Mouse (Mus musculus) MEL (cell line): ENCODE results near the gene Gadd45g. TPM values are rescaled to one million over a fixed set of nuclear protein-coding genes. Genes with fewer than 3 reads are reported as not detected.
A peak's percentile ranks its signal among the peaks of the same experiment; 100 is the strongest.

Source experiments
- DNase-seq: peaks from one replicate; pipeline ENCODE4 v3.0.0; 2011; ENCODE audit warnings: low read depth, low spot score
- H3K27ac ChIP-seq: 2 replicates; pipeline ENCODE4 v1.5.1; 2012; ENCODE audit warnings: low read depth, mild to moderate bottlenecking, control low read depth, low read length, moderate library complexity; ENCODE audit not compliant: control insufficient read depth
- H3K27me3 ChIP-seq, 2 experiments: fragments of 150-350 bp in 1 of 2; sonication (generic) in 1 of 2; 2 replicates each; pipeline ENCODE4 v1.6.1; 2012; ENCODE audit warnings: low read length in 2 of 2, mild to moderate bottlenecking in 2 of 2, improper control_type of control experiment in 1 of 2, moderate library complexity in 1 of 2; ENCODE audit not compliant: insufficient read depth in 2 of 2, control insufficient read depth in 1 of 2
- H3K36me3 ChIP-seq, 2 experiments: 2 replicates each; pipeline ENCODE4 v1.6.1; 2012 to 2014; ENCODE audit warnings: low read length in 2 of 2, improper control_type of control experiment in 1 of 2, inconsistent platforms in 1 of 2, mild to moderate bottlenecking in 1 of 2; ENCODE audit not compliant: insufficient read depth in 2 of 2, control insufficient read depth in 1 of 2
- H3K4me1 ChIP-seq, 2 experiments: fragments of 150-350 bp in 1 of 2; sonication (generic) in 1 of 2; 2 replicates each; pipeline ENCODE4 v1.6.1; 2012; ENCODE audit warnings: low read length in 2 of 2, improper control_type of control experiment in 1 of 2, mild to moderate bottlenecking in 1 of 2; ENCODE audit not compliant: insufficient read depth in 2 of 2, control insufficient read depth in 1 of 2
- H3K4me3 ChIP-seq, 2 experiments: fragments of 150-350 bp in 1 of 2; sonication (generic) in 1 of 2; 2 replicates each; pipeline ENCODE4 v1.5.1; 2012; ENCODE audit warnings: low read depth in 2 of 2, low read length in 2 of 2, mild to moderate bottlenecking in 2 of 2, moderate library complexity in 2 of 2, control low read depth in 1 of 2, improper control_type of control experiment in 1 of 2; ENCODE audit not compliant: control insufficient read depth in 1 of 2, insufficient read depth in 1 of 2
- H3K79me2 ChIP-seq: 2 replicates; pipeline ENCODE4 v1.6.1; 2012; ENCODE audit warnings: mild to moderate bottlenecking, low read length, moderate library complexity; ENCODE audit not compliant: control insufficient read depth, poor library complexity, insufficient read depth
- H3K9ac ChIP-seq: 2 replicates; pipeline ENCODE4 v1.6.1; 2012; ENCODE audit warnings: low read depth, mild to moderate bottlenecking, control low read depth, low read length, moderate library complexity; ENCODE audit not compliant: control insufficient read depth, poor library complexity, severe bottlenecking
- H3K9me3 ChIP-seq: fragments of 150-350 bp; sonication (generic); replicated peaks from 2 replicates; pipeline ENCODE4 v1.6.1; 2012; ENCODE audit warnings: mild to moderate bottlenecking, low read length, improper control_type of control experiment, moderate library complexity; ENCODE audit not compliant: insufficient read depth
- BHLHE40 ChIP-seq: IDR thresholded peaks from 2 replicates; pipeline ENCODE4 v1.6.1; 2012; ENCODE audit warnings: low read depth, mild to moderate bottlenecking, inconsistent platforms, low read length, improper control_type of control experiment, borderline replicate concordance
- CHD2 ChIP-seq: IDR thresholded peaks from 2 replicates; pipeline ENCODE4 v1.6.1; 2011; ENCODE audit warnings: low read length, improper control_type of control experiment
- ELF1 ChIP-seq: IDR thresholded peaks from 2 replicates; pipeline ENCODE4 v1.6.1; 2014; ENCODE audit warnings: low read depth, mild to moderate bottlenecking, inconsistent platforms, low read length, improper control_type of control experiment, moderate library complexity
- ETS1 ChIP-seq: IDR thresholded peaks from 2 replicates; pipeline ENCODE4 v1.6.1; 2012; ENCODE audit warnings: low read depth, mild to moderate bottlenecking, inconsistent platforms, low read length, improper control_type of control experiment, moderate library complexity
- HCFC1 ChIP-seq: IDR thresholded peaks from 2 replicates; pipeline ENCODE4 v1.6.1; 2012; ENCODE audit warnings: low read depth, mild to moderate bottlenecking, inconsistent platforms, low read length, improper control_type of control experiment, moderate library complexity
- MAFK ChIP-seq: IDR thresholded peaks from 2 replicates; pipeline ENCODE4 v1.6.1; 2011; ENCODE audit warnings: low read depth, mild to moderate bottlenecking, low read length, improper control_type of control experiment, borderline replicate concordance
- MEF2A ChIP-seq: IDR thresholded peaks from 2 replicates; pipeline ENCODE4 v1.6.1; 2014; ENCODE audit warnings: low read depth, mild to moderate bottlenecking, inconsistent platforms, low read length, improper control_type of control experiment; ENCODE audit not compliant: poor library complexity, insufficient replicate concordance, severe bottlenecking; ENCODE audit errors: extremely low read depth
- MYB ChIP-seq: IDR thresholded peaks from 2 replicates; pipeline ENCODE4 v1.6.1; 2011; ENCODE audit warnings: mild to moderate bottlenecking, low read depth, low read length, improper control_type of control experiment
- NELFE ChIP-seq: IDR thresholded peaks from 2 replicates; pipeline ENCODE4 v1.6.1; 2011; ENCODE audit warnings: low read depth, low read length, improper control_type of control experiment
- NRF1 ChIP-seq: IDR thresholded peaks from 2 replicates; pipeline ENCODE4 v1.6.1; 2014; ENCODE audit warnings: low read depth, mild to moderate bottlenecking, inconsistent platforms, low read length, improper control_type of control experiment, moderate library complexity; ENCODE audit not compliant: poor library complexity, insufficient read depth, severe bottlenecking
- POLR2AphosphoS5 ChIP-seq: IDR thresholded peaks from 2 replicates; pipeline ENCODE4 v1.6.1; 2012; ENCODE audit warnings: low read depth, borderline replicate concordance, mild to moderate bottlenecking, inconsistent platforms, low read length, moderate library complexity, mixed read lengths
- RAD21 ChIP-seq: IDR thresholded peaks from 2 replicates; pipeline ENCODE4 v1.6.1; 2011; ENCODE audit warnings: mild to moderate bottlenecking, low read depth, low read length, improper control_type of control experiment
- RCOR1 ChIP-seq: IDR thresholded peaks from 2 replicates; pipeline ENCODE4 v1.6.1; 2012; ENCODE audit warnings: low read depth, mild to moderate bottlenecking, inconsistent platforms, low read length, improper control_type of control experiment
- TCF12 ChIP-seq: IDR thresholded peaks from 2 replicates; pipeline ENCODE4 v1.6.1; 2014; ENCODE audit warnings: low read depth, mild to moderate bottlenecking, inconsistent platforms, low read length, improper control_type of control experiment, moderate library complexity
- ZC3H11A ChIP-seq: IDR thresholded peaks from 2 replicates; pipeline ENCODE4 v1.6.1; 2012; ENCODE audit warnings: low read depth, mild to moderate bottlenecking, inconsistent platforms, low read length, improper control_type of control experiment
- ZMIZ1 ChIP-seq: IDR thresholded peaks from 2 replicates; pipeline ENCODE4 v1.6.1; 2012; ENCODE audit warnings: low read depth, mild to moderate bottlenecking, inconsistent platforms, low read length, improper control_type of control experiment, moderate library complexity
- polyA plus RNA-seq, 2 experiments: library from polyadenylated mRNA; stranded (reverse) in 1 of 2; unstranded in 1 of 2; fragments of >175 nt in 1 of 2; fragments of >200 nt in 1 of 2; gene quantifications; 2 replicates each; pipeline versions ENCODE4 v1.2.1 to v1.2.4; 2012; ENCODE audit warnings: low replicate concordance in 2 of 2, low read depth in 1 of 2; ENCODE audit not compliant: insufficient read length in 2 of 2, insufficient read depth in 1 of 2, missing spikeins in 1 of 2
- total RNA-seq: library from RNA; depleted of rRNA; stranded (reverse); fragments of 300-350 nt; gene quantifications from 2 replicates; pipeline ENCODE4 v1.2.3, GENCODE M21; 2012

The Gadd45g gene
- total and polyA plus RNA-seq, 3 experiments = 7.2 to 11.0 TPM; not detected in 1

- Histone ChIP-seq H3K36me3 (peaks cover 0 to 2% of the 10 kb centered on the region in 2 experiments; a peak in 1 of 4 replicates), H3K27ac (0 out of 2 replicates have a peak overlapping the region, but pooled peaks have one; percentile 8), H3K27me3 (no peaks in the 10 kb centered on the region; a peak in 1 of 4 replicates), H3K9me3 (no peaks in the 10 kb centered on the region), H3K4me1 (peaks cover 6 to 25% of the 10 kb centered on the region in 2 experiments), H3K9ac (peak overlapping the region; percentile 45), H3K4me3 (peak overlapping the region; percentile 27 to 45), H3K79me2 (peaks cover 7% of the 10 kb centered on the region)
- DNase-seq = no peak
- TF ChIP-seq HCFC1 (no peak), MAFK (no peak), ELF1 (no peak), ZMIZ1 (no peak), BHLHE40 (no peak), MYB (no peak), RAD21 (no peak), NELFE (no peak)
Measured at GRCm38 (mm10) chr13:51842191-51842590, 4.3 kb upstream of the Gadd45g start.

GRCm38 (mm10) chr13:51842773-51843172 is 3.7 kb upstream of the Gadd45g start:
- Histone ChIP-seq H3K27ac (no peak overlapping the region), H3K9me3 (no peaks in the 10 kb centered on the region), H3K79me2 (peaks cover 12% of the 10 kb centered on the region), H3K27me3 (no peaks in the 10 kb centered on the region; a peak in 1 of 4 replicates), H3K36me3 (peaks cover 0 to 2% of the 10 kb centered on the region in 2 experiments; a peak in 1 of 4 replicates), H3K4me1 (peaks cover 6 to 25% of the 10 kb centered on the region in 2 experiments), H3K9ac (no peak overlapping the region), H3K4me3 (no peak overlapping the region)
- no peak for DNase-seq
- TF ChIP-seq CHD2 = no peak
- TF ChIP-seq NELFE = no peak
- TF ChIP-seq TCF12 = no peak

- Histone ChIP-seq H3K9ac (no peak overlapping the region), H3K27me3 (no peaks in the 10 kb centered on the region; a peak in 1 of 4 replicates)
- TF ChIP-seq RCOR1 (no peak), NRF1 (no peak), ZMIZ1 (no peak), ETS1 (no peak), MYB (no peak), RAD21 (no peak), ZC3H11A (no peak), POLR2AphosphoS5 (no peak), MEF2A (no peak)
- TF ChIP-seq, all 39 proteins: peak for 0
- peaks cover 0 to 2% of the 10 kb centered on the region in 2 experiments; a peak in 1 of 4 replicates for H3K36me3 ChIP-seq
- H3K9me3 ChIP-seq = no peaks in the 10 kb centered on the region
- H3K79me2 ChIP-seq = peaks cover 16% of the 10 kb centered on the region
- H3K27ac ChIP-seq = no peak overlapping the region
- H3K4me1 ChIP-seq = peaks cover 6 to 25% of the 10 kb centered on the region in 2 experiments
- no peak overlapping the region for H3K4me3 ChIP-seq
- no peak for DNase-seq
Measured at GRCm38 (mm10) chr13:51843298-51843697, 3.2 kb upstream of the Gadd45g start.
